Mouse (Mus musculus): ENCODE measurements around the gene Atmin. TPM values are rescaled to one million over a fixed set of nuclear protein-coding genes. Genes with fewer than 3 reads are reported as not detected.

Gene Atmin
- polyA plus RNA-seq, 1 experiment from 2014 or later: 26.3 TPM

- H3K9ac ChIP-seq (replicated peaks; ENCODE audit: low read length): peak overlapping the region; percentile 55
- WGBS: 13% methylated on average over 23 of the region's 23 CpGs
- DNase-seq: peak; percentile 13
Observed at GRCm38 (mm10) chr8:116992176-116992971, 49.2 kb downstream of the Atmin start.

GRCm38 (mm10) chr8:116993095-116993867 is 50.1 kb downstream of the Atmin start, which contains the start of gene Gcsh:
TSS of gene Gcsh (minus strand) at chr8:116993537.
- under 1% methylated on average over 56 of the region's 56 CpGs for WGBS

More at GRCm38 (mm10) chr8:116992176-116992971, 49.2 kb downstream of the Atmin start:
- H3K4me1 ChIP-seq (ENCODE audit: control insufficient read depth, insufficient read depth, low read length): peaks cover 7% of the 10 kb centered on the region; the same call in 1 of the 2 replicates
- H3K4me3 ChIP-seq (replicated peaks; ENCODE audit: low read depth, low read length): peak overlapping the region; percentile 63
- H3K27ac ChIP-seq (replicated peaks; ENCODE audit: low read depth, low read length): no peak overlapping the region
- no peak for ATAC-seq (ENCODE audit: low FRiP score, low TSS enrichment)
- no peaks in the 10 kb centered on the region for H3K27me3 ChIP-seq (ENCODE audit: control insufficient read depth, insufficient read depth, low read length)
- 0 out of 2 replicates have a peak, but pooled peaks cover under 1% of the 10 kb centered on the region for H3K36me3 ChIP-seq (ENCODE audit: control insufficient read depth, insufficient read depth, low read length)
- peak overlapping the region; percentile 81 for H3K4me2 ChIP-seq (ENCODE audit: low read length)
- no peaks in the 10 kb centered on the region for H3K9me3 ChIP-seq (ENCODE audit: control insufficient read depth, low read length)

GRCm38 (mm10) chr8:116994016-116994716 is 51.0 kb downstream of the Atmin start:
- H3K4me2 ChIP-seq (ENCODE audit: low read length): peak overlapping the region; percentile 81

More at GRCm38 (mm10) chr8:116993095-116993867, 50.1 kb downstream of the Atmin start, which contains the start of gene Gcsh:
- Histone ChIP-seq H3K36me3 (ENCODE audit: control insufficient read depth, insufficient read depth, low read length) (no peaks in the 10 kb centered on the region), H3K4me2 (ENCODE audit: low read length) (peak within 1 kb of the TSS; percentile 81), H3K9me3 (ENCODE audit: control insufficient read depth, low read length) (no peaks in the 10 kb centered on the region), H3K4me3 (replicated peaks; ENCODE audit: low read depth, low read length) (peak within 1 kb of the TSS; percentile 63), H3K4me1 (ENCODE audit: control insufficient read depth, insufficient read depth, low read length) (peaks cover 7% of the 10 kb centered on the region; the same call in 1 of the 2 replicates), H3K27ac (replicated peaks; ENCODE audit: low read depth, low read length) (no peak within 1 kb of the TSS), H3K27me3 (ENCODE audit: control insufficient read depth, insufficient read depth, low read length) (no peaks in the 10 kb centered on the region), H3K9ac (replicated peaks; ENCODE audit: low read length) (peak within 1 kb of the TSS; percentile 55)
- peak; percentile 100 for ATAC-seq (ENCODE audit: low FRiP score, low TSS enrichment)
- peak; percentile 99 for DNase-seq

More at GRCm38 (mm10) chr8:116994016-116994716, 51.0 kb downstream of the Atmin start:
- Histone ChIP-seq H3K36me3 (ENCODE audit: control insufficient read depth, insufficient read depth, low read length) (no peaks in the 10 kb centered on the region), H3K4me1 (ENCODE audit: control insufficient read depth, insufficient read depth, low read length) (peaks cover 7% of the 10 kb centered on the region; the same call in 1 of the 2 replicates), H3K9me3 (ENCODE audit: control insufficient read depth, low read length) (no peaks in the 10 kb centered on the region), H3K27me3 (ENCODE audit: control insufficient read depth, insufficient read depth, low read length) (no peaks in the 10 kb centered on the region), H3K4me3 (replicated peaks; ENCODE audit: low read depth, low read length) (peak overlapping the region; percentile 63), H3K27ac (replicated peaks; ENCODE audit: low read depth, low read length) (no peak overlapping the region), H3K9ac (replicated peaks; ENCODE audit: low read length) (no peak overlapping the region)
- 65% methylated on average over 11 of the region's 11 CpGs for WGBS
- ATAC-seq (ENCODE audit: low FRiP score, low TSS enrichment) (no peak), DNase-seq (no peak)

Other genes with a start within 250 kb of the Atmin start
- 10.3 and 13.5 TPM in 2 replicates for gene Cdyl2, start 210.4 kb upstream of the Atmin start, polyA plus RNA-seq (2014; fragmentation: Nextera tagmentation; extraction: Ambion mirVana)
- 26.2 and 30.5 TPM in 2 replicates for gene Cmc2, start 21.9 kb upstream of the Atmin start, polyA plus RNA-seq (2014; fragmentation: Nextera tagmentation; extraction: Ambion mirVana)
- gene Cenpn, start 21.7 kb upstream of the Atmin start, polyA plus RNA-seq (2014; fragmentation: Nextera tagmentation; extraction: Ambion mirVana): 7.0 and 11.8 TPM in 2 replicates
- 5.6 and 6.3 TPM in 2 replicates for gene 1700030J22Rik, start 35.6 kb downstream of the Atmin start, polyA plus RNA-seq (2014; fragmentation: Nextera tagmentation; extraction: Ambion mirVana)
- gene Gcsh, start 50.1 kb downstream of the Atmin start, polyA plus RNA-seq (2014; fragmentation: Nextera tagmentation; extraction: Ambion mirVana): 82.2 and 87.5 TPM in 2 replicates
- gene Pkd1l2, start 139.1 kb downstream of the Atmin start, polyA plus RNA-seq (2014; fragmentation: Nextera tagmentation; extraction: Ambion mirVana): 0.12 TPM in 1 of 2 replicates, not detected in the other
- gene Bco1, start 152.5 kb downstream of the Atmin start, polyA plus RNA-seq (2014; fragmentation: Nextera tagmentation; extraction: Ambion mirVana): 0.18 TPM in 1 of 2 replicates, not detected in the other
- 4.9 and 7.1 TPM in 2 replicates for gene Gan, start 214.7 kb downstream of the Atmin start, polyA plus RNA-seq (2014; fragmentation: Nextera tagmentation; extraction: Ambion mirVana)